Mouse (Mus musculus) liver, adult 2 months (tissue): ENCODE results near the gene Hikeshi.

Source experiments
- CTCF ChIP-seq: fragments of 200-500 bp; IDR thresholded peaks from 2 replicates; pipeline ENCODE4 v1.5.1; 2011; ENCODE audit warnings: low read depth, low read length, control low read depth
- POLR2A ChIP-seq: fragments of 200-500 bp; IDR thresholded peaks from 2 replicates; pipeline ENCODE4 v1.6.1; 2011; ENCODE audit warnings: low read length, control low read depth; ENCODE audit not compliant: insufficient read depth; ENCODE audit errors: extremely low read depth

- TF ChIP-seq CTCF (no peak), POLR2A (no peak)
These were observed 38.6 kb upstream of the Hikeshi start for GRCm38 (mm10) chr7:89979432-89980130.
